Mouse (Mus musculus) embryonic fibroblast, embryonic 13.5 days (primary cell): Measurements from ENCODE around the gene Nat8f6. TPM values are rescaled to one million over a fixed set of nuclear protein-coding genes. Genes with fewer than 3 reads are reported as not detected.
"Not testable (repeated sequence)": the region's sequence is repeated elsewhere in the genome, so short reads cannot be mapped to it uniquely, and the experiment has no call there.

Experiments
- H3K27ac ChIP-seq: 2 replicates; pipeline ENCODE4 v1.5.1; 2012; ENCODE audit warnings: low read length, control low read depth, inconsistent platforms; ENCODE audit not compliant: insufficient read depth
- H3K4me1 ChIP-seq: 2 replicates; pipeline ENCODE4 v1.6.1; 2011; ENCODE audit warnings: low read length; ENCODE audit not compliant: control insufficient read depth, insufficient read depth
- H3K4me3 ChIP-seq: 2 replicates; pipeline ENCODE4 v1.5.1; 2011; ENCODE audit warnings: mild to moderate bottlenecking, control low read depth, low read length; ENCODE audit not compliant: insufficient read depth
- CTCF ChIP-seq: IDR thresholded peaks from 2 replicates; pipeline ENCODE4 v1.5.1; 2011; ENCODE audit warnings: mild to moderate bottlenecking, control low read depth, low read length, moderate library complexity, borderline replicate concordance; ENCODE audit not compliant: insufficient read depth
- POLR2A ChIP-seq: IDR thresholded peaks from 2 replicates; pipeline ENCODE4 v1.6.1; 2011; ENCODE audit warnings: low read depth, mild to moderate bottlenecking, control low read depth, low read length, moderate library complexity
- polyA plus RNA-seq: library from polyadenylated mRNA; stranded (reverse); fragments of >200 nt; gene quantifications from 2 replicates; pipeline ENCODE4 v1.2.4, GENCODE M21; 2011; ENCODE audit warnings: low read depth; ENCODE audit not compliant: missing spikeins, insufficient read length

The Nat8f6 gene
- polyA plus RNA-seq, 1 experiment: not detected

- Histone ChIP-seq H3K27ac (no peak overlapping the region), H3K4me1 (no peaks in the 10 kb centered on the region), H3K4me3 (no peak overlapping the region)
- no peak for TF ChIP-seq CTCF
- TF ChIP-seq POLR2A: no peak
Observed at GRCm38 (mm10) chr6:85856194-85856678, 35.5 kb upstream of the Nat8f6 start.

- Histone ChIP-seq H3K4me3 (no peak overlapping the region), H3K27ac (no peak overlapping the region), H3K4me1 (no peaks in the 10 kb centered on the region)
- TF ChIP-seq POLR2A: no peak
- no peak for TF ChIP-seq CTCF
Observed at GRCm38 (mm10) chr6:85853481-85853880, 32.7 kb upstream of the Nat8f6 start.

GRCm38 (mm10) chr6:85851062-85851773 is 30.5 kb upstream of the Nat8f6 start:
- no peak overlapping the region for H3K27ac ChIP-seq
- TF ChIP-seq CTCF (no peak), POLR2A (no peak)
- H3K4me1 ChIP-seq: no peaks in the 10 kb centered on the region
- H3K4me3 ChIP-seq: no peak overlapping the region

GRCm38 (mm10) chr6:85849240-85849639 is 28.5 kb upstream of the Nat8f6 start:
- no peak overlapping the region for H3K4me3 ChIP-seq
- no peak for TF ChIP-seq CTCF
- TF ChIP-seq POLR2A: no peak
- no peaks in the 10 kb centered on the region for H3K4me1 ChIP-seq
- no peak overlapping the region for H3K27ac ChIP-seq

- no peaks in the 10 kb centered on the region for H3K4me1 ChIP-seq
- H3K27ac ChIP-seq: no peak overlapping the region
- no peak overlapping the region for H3K4me3 ChIP-seq
- no peak for TF ChIP-seq CTCF
Observed at GRCm38 (mm10) chr6:85848140-85848539, 27.4 kb upstream of the Nat8f6 start.

- no peak overlapping the region for H3K4me3 ChIP-seq
- no peaks in the 10 kb centered on the region for H3K4me1 ChIP-seq
- TF ChIP-seq POLR2A: no peak
- no peak for TF ChIP-seq CTCF
- H3K27ac ChIP-seq: no peak overlapping the region
Observed at GRCm38 (mm10) chr6:85846921-85847320, 26.2 kb upstream of the Nat8f6 start.

GRCm38 (mm10) chr6:85843677-85844458 is 23.1 kb upstream of the Nat8f6 start:
- not testable (repeated sequence) for H3K4me1 ChIP-seq, H3K27ac ChIP-seq, H3K4me3 ChIP-seq

- Histone ChIP-seq H3K4me1 (no peaks in the 10 kb centered on the region), H3K4me3 (no peak overlapping the region), H3K27ac (no peak overlapping the region)
- no peak for TF ChIP-seq CTCF
- TF ChIP-seq POLR2A: no peak
Observed at GRCm38 (mm10) chr6:85839982-85840381, 19.2 kb upstream of the Nat8f6 start.

- Histone ChIP-seq H3K4me1 (no peaks in the 10 kb centered on the region), H3K4me3 (no peak overlapping the region), H3K27ac (no peak overlapping the region)
- TF ChIP-seq POLR2A: no peak
- TF ChIP-seq CTCF: no peak
Observed at GRCm38 (mm10) chr6:85838674-85839073, 17.9 kb upstream of the Nat8f6 start.

GRCm38 (mm10) chr6:85837307-85837706 is 16.6 kb upstream of the Nat8f6 start:
- not testable (repeated sequence) for H3K27ac ChIP-seq, H3K4me1 ChIP-seq, H3K4me3 ChIP-seq

- not testable (repeated sequence) for H3K4me1 ChIP-seq, H3K4me3 ChIP-seq, H3K27ac ChIP-seq
Observed at GRCm38 (mm10) chr6:85836827-85837226, 16.1 kb upstream of the Nat8f6 start.

GRCm38 (mm10) chr6:85836098-85836497 is 15.3 kb upstream of the Nat8f6 start:
- H3K4me3 ChIP-seq, H3K27ac ChIP-seq, H3K4me1 ChIP-seq: not testable (repeated sequence)

- H3K4me1 ChIP-seq, H3K4me3 ChIP-seq, H3K27ac ChIP-seq: not testable (repeated sequence)
Observed at GRCm38 (mm10) chr6:85835104-85835503, 14.3 kb upstream of the Nat8f6 start.

- H3K27ac ChIP-seq, H3K4me3 ChIP-seq, H3K4me1 ChIP-seq: not testable (repeated sequence)
Observed at GRCm38 (mm10) chr6:85834504-85835100, 13.8 kb upstream of the Nat8f6 start.
